Comparison of ENCODE assay signal across 20 mouse cellular contexts in genomic region chr9:95897392-95897791, GRCm38 (mm10). TPM values are rescaled to one million over a fixed set of nuclear protein-coding genes. Genes with fewer than 3 reads are reported as not detected.
"Had no signal": no experiment of that assay in that cellular context is flagged by ENCODE, and none has a peak within 500 bp of the region (broad histone marks: within the 10 kb centered on the region; RNA-seq: fewer than 3 reads in every experiment).

No protein-coding gene starts in this region.

- H3K27me3 ChIP-seq: megakaryocyte, embryonic 14.5 days; midbrain, embryonic 12.5 days; neural tube, embryonic 13.5 days; neural tube, embryonic 15.5 days had no signal

- H3K4me2 ChIP-seq: midbrain, embryonic 12.5 days; neural tube, embryonic 13.5 days; neural tube, embryonic 15.5 days had no signal

- DNase-seq: lung, adult 2 months; lung, postnatal 10 days; lung, postnatal 4 days; midbrain, embryonic 14.5 days; retina, postnatal 1 day; right cerebral cortex, adult 18-20 months; right cerebral cortex, postnatal 25 days; right cerebral cortex, postnatal 4 days; spleen, adult 18-20 months; thymus, adult 18-20 months; thymus, postnatal 14 days; thymus, postnatal 36 days had no signal

- H3K4me3 ChIP-seq: megakaryocyte, embryonic 14.5 days; midbrain, embryonic 10.5 days; midbrain, embryonic 12.5 days; myocyte; neural tube, embryonic 13.5 days; neural tube, embryonic 15.5 days had no signal

- H3K9me3 ChIP-seq: megakaryocyte, embryonic 14.5 days; midbrain, embryonic 10.5 days; midbrain, embryonic 12.5 days; neural tube, embryonic 13.5 days; neural tube, embryonic 15.5 days had no signal

- H3K27ac ChIP-seq: liver, embryonic 14.5 days; midbrain, embryonic 10.5 days; midbrain, embryonic 12.5 days; neural tube, embryonic 13.5 days; neural tube, embryonic 15.5 days had no signal

- H3K9ac ChIP-seq: liver, embryonic 14.5 days; midbrain, embryonic 12.5 days; neural tube, embryonic 13.5 days; neural tube, embryonic 15.5 days had no signal

- H3K4me1 ChIP-seq: megakaryocyte, embryonic 14.5 days; midbrain, embryonic 10.5 days; midbrain, embryonic 12.5 days; neural tube, embryonic 13.5 days; neural tube, embryonic 15.5 days had no signal

- ATAC-seq: midbrain, embryonic 16.5 days had no signal

RNA-seq across cellular contexts. Expression of gene Pls1, which starts 52.3 kb away (rescaled TPM):
- polyA plus RNA-seq: myocyte had no signal
